Mouse (Mus musculus) Muller cell, postnatal 12 days (primary cell): ENCODE results near the gene Rtp3.
A peak's percentile ranks its signal among the peaks of the same experiment; 100 is the strongest.

Source experiments
- DNase-seq: peaks from one replicate; pipeline ENCODE4 v3.0.0-alpha.2; 2015; ENCODE audit errors: inconsistent ontology term

The Rtp3 gene

GRCm38 (mm10) chr9:110982351-110982750 lies 8.0 kb downstream of the Rtp3 start:
- no peak for DNase-seq

GRCm38 (mm10) chr9:110979411-110979810 lies 11.0 kb downstream of the Rtp3 start:
- no peak for DNase-seq

GRCm38 (mm10) chr9:110965910-110966231 lies 24.5 kb downstream of the Rtp3 start:
- no peak for DNase-seq

- DNase-seq = no peak
Measured at GRCm38 (mm10) chr9:110965062-110965909, 25.1 kb downstream of the Rtp3 start.

GRCm38 (mm10) chr9:110963566-110964115 lies 26.7 kb downstream of the Rtp3 start:
- DNase-seq = no peak

GRCm38 (mm10) chr9:110961386-110961785 lies 29.0 kb downstream of the Rtp3 start:
- no peak for DNase-seq

GRCm38 (mm10) chr9:110960230-110961149 lies 29.9 kb downstream of the Rtp3 start:
- no peak for DNase-seq

- DNase-seq = no peak
Measured at GRCm38 (mm10) chr9:110959669-110960068, 30.7 kb downstream of the Rtp3 start.

- no peak for DNase-seq
Measured at GRCm38 (mm10) chr9:110955962-110956361, 34.4 kb downstream of the Rtp3 start.

- DNase-seq = no peak
Measured at GRCm38 (mm10) chr9:110954681-110955445, 35.5 kb downstream of the Rtp3 start.

GRCm38 (mm10) chr9:110953550-110954461 lies 36.6 kb downstream of the Rtp3 start:
- peak; percentile 74 for DNase-seq

GRCm38 (mm10) chr9:110952931-110953549 lies 37.3 kb downstream of the Rtp3 start:
- DNase-seq = no peak

- DNase-seq = no peak
Measured at GRCm38 (mm10) chr9:110952398-110952797, 38.0 kb downstream of the Rtp3 start.

- DNase-seq = no peak
Measured at GRCm38 (mm10) chr9:110951866-110952265, 38.5 kb downstream of the Rtp3 start.

- no peak for DNase-seq
Measured at GRCm38 (mm10) chr9:110951397-110951796, 39.0 kb downstream of the Rtp3 start, which contains the start of gene Lrrc2. TSS of gene Lrrc2 (plus strand) at chr9:110951545.

GRCm38 (mm10) chr9:110950109-110950508 lies 40.3 kb downstream of the Rtp3 start:
- no peak for DNase-seq

- no peak for DNase-seq
Measured at GRCm38 (mm10) chr9:110948813-110949310, 41.5 kb downstream of the Rtp3 start.

GRCm38 (mm10) chr9:110947900-110948299 lies 42.5 kb downstream of the Rtp3 start:
- no peak for DNase-seq

- no peak for DNase-seq
Measured at GRCm38 (mm10) chr9:110947261-110947661, 43.1 kb downstream of the Rtp3 start.

- DNase-seq = no peak
Measured at GRCm38 (mm10) chr9:110946548-110947044, 43.8 kb downstream of the Rtp3 start.
